Mouse (Mus musculus) liver, embryonic 14.5 days (tissue): ENCODE measurements around the gene Arid4a.

Experiments used
- CTCF ChIP-seq: IDR thresholded peaks from 2 replicates; pipeline ENCODE4 v1.5.1; 2016; ENCODE audit warnings: antibody characterized with exemption, low read depth, control low read depth
- EP300 ChIP-seq: IDR thresholded peaks from 2 replicates; pipeline ENCODE4 v1.6.1; 2016; ENCODE audit warnings: antibody characterized with exemption, low read depth

GRCm38 (mm10) chr12:71003760-71004426 lies 11.9 kb upstream of the Arid4a start:
- no peak for TF ChIP-seq CTCF
- no peak for TF ChIP-seq EP300
